Mouse (Mus musculus) cerebellum, postnatal 10 days (tissue): ENCODE data around the gene Fam131a.
A peak's percentile ranks its signal among the peaks of the same experiment; 100 is the strongest.

Source experiments
- DNase-seq, 2 experiments: peaks; one replicate each; pipeline ENCODE4 v3.0.0; 2021; ENCODE audit warnings: mixed read lengths in 2 of 2

Gene Fam131a

GRCm38 (mm10) chr16:20699266-20699665, 6.2 kb downstream of the Fam131a start:
- no peak for DNase-seq

GRCm38 (mm10) chr16:20700036-20700435, 7.0 kb downstream of the Fam131a start:
- DNase-seq, result peak; percentile 60 to 68

- DNase-seq, result no peak
Measured at GRCm38 (mm10) chr16:20701316-20701715, 8.3 kb downstream of the Fam131a start.

- DNase-seq, result no peak
Measured at GRCm38 (mm10) chr16:20701729-20702521, 8.9 kb downstream of the Fam131a start.

- peak; percentile 82 to 83 for DNase-seq
Measured at GRCm38 (mm10) chr16:20702522-20702893, 9.5 kb downstream of the Fam131a start.

- no peak for DNase-seq
Measured at GRCm38 (mm10) chr16:20703071-20703470, 10.0 kb downstream of the Fam131a start.

- no peak for DNase-seq
Measured at GRCm38 (mm10) chr16:20703699-20704400, 10.8 kb downstream of the Fam131a start.

GRCm38 (mm10) chr16:20705786-20706185, 12.7 kb downstream of the Fam131a start:
- DNase-seq, result peak in 1 of 2 experiments; percentile 43

- DNase-seq, result peak in 1 of 2 experiments; percentile 39
Measured at GRCm38 (mm10) chr16:20706407-20707055, 13.5 kb downstream of the Fam131a start.

- DNase-seq, result no peak
Measured at GRCm38 (mm10) chr16:20708220-20708938, 15.3 kb downstream of the Fam131a start.

- peak; percentile 82 to 84 for DNase-seq
Measured at GRCm38 (mm10) chr16:20708939-20709734, 16.1 kb downstream of the Fam131a start.

- DNase-seq, result no peak
Measured at GRCm38 (mm10) chr16:20710370-20710769, 17.3 kb downstream of the Fam131a start.

- DNase-seq, result peak in 1 of 2 experiments; percentile 50
Measured at GRCm38 (mm10) chr16:20710810-20711209, 17.8 kb downstream of the Fam131a start.

GRCm38 (mm10) chr16:20712190-20712589, 19.1 kb downstream of the Fam131a start:
- no peak for DNase-seq

- peak in 1 of 2 experiments; percentile 21 for DNase-seq
Measured at GRCm38 (mm10) chr16:20712889-20713288, 19.8 kb downstream of the Fam131a start.

GRCm38 (mm10) chr16:20714307-20715080, 21.5 kb downstream of the Fam131a start:
- peak; percentile 42 to 51 for DNase-seq

GRCm38 (mm10) chr16:20715161-20715560, 22.1 kb downstream of the Fam131a start:
- no peak for DNase-seq

- DNase-seq, result no peak
Measured at GRCm38 (mm10) chr16:20715566-20715965, 22.5 kb downstream of the Fam131a start.

- DNase-seq, result peak; percentile 86 to 92
Measured at GRCm38 (mm10) chr16:20715976-20716840, 23.2 kb downstream of the Fam131a start.

GRCm38 (mm10) chr16:20716841-20717180, 23.8 kb downstream of the Fam131a start:
- no peak for DNase-seq
